Mouse (Mus musculus) limb, embryonic 13.5 days (tissue): ENCODE results near the gene Upp2. TPM values are rescaled to one million over a fixed set of nuclear protein-coding genes. Genes with fewer than 3 reads are reported as not detected.

Experiments used
- ATAC-seq: fragments of 200-750 bp; cut with Nextera tagmentation; 2 replicates; pipeline ENCODE4 v1.8.0; 2017; ENCODE audit warnings: low read depth, moderate number of reproducible peaks, moderate TSS enrichment; ENCODE audit not compliant: low FRiP score
- H3K27ac ChIP-seq: fragments of 300-500 bp; sonication (generic); 2 replicates; pipeline ENCODE4 v1.5.1; 2015; ENCODE audit warnings: inconsistent platforms, mild to moderate bottlenecking, moderate library complexity
- H3K27me3 ChIP-seq: fragments of 300-500 bp; sonication (generic); 2 replicates; pipeline ENCODE4 v1.6.1; 2015; ENCODE audit warnings: mild to moderate bottlenecking, inconsistent platforms
- H3K36me3 ChIP-seq: fragments of 300-500 bp; sonication (generic); 2 replicates; pipeline ENCODE4 v1.6.1; 2015; ENCODE audit warnings: inconsistent platforms, mild to moderate bottlenecking, moderate library complexity
- H3K4me1 ChIP-seq: fragments of 300-500 bp; sonication (generic); 2 replicates; pipeline ENCODE4 v1.6.1; 2015; ENCODE audit warnings: inconsistent platforms
- H3K4me2 ChIP-seq: fragments of 300-500 bp; sonication (generic); replicated peaks from 2 replicates; pipeline ENCODE4 v1.6.1; 2015; ENCODE audit warnings: inconsistent platforms, mild to moderate bottlenecking, moderate library complexity
- H3K4me3 ChIP-seq: fragments of 300-500 bp; sonication (generic); 2 replicates; pipeline ENCODE4 v1.5.1; 2015; ENCODE audit warnings: moderate library complexity, mild to moderate bottlenecking, inconsistent platforms
- H3K9ac ChIP-seq: fragments of 300-500 bp; sonication (generic); 2 replicates; pipeline ENCODE4 v1.6.1; 2015; ENCODE audit warnings: mild to moderate bottlenecking, inconsistent platforms
- H3K9me3 ChIP-seq: fragments of 300-500 bp; sonication (generic); 2 replicates; pipeline ENCODE4 v1.6.1; 2016; ENCODE audit warnings: inconsistent platforms
- WGBS: fragments of 180-500 bp; shearing (Covaris S2); methylation state at CpG from one replicate; pipeline ENCODE4 v1.1.7; 2015; 5-methylcytosine and 5-hydroxymethylcytosine counted together
- polyA plus RNA-seq: library from polyadenylated mRNA; unstranded; fragments of >200 nt; fragmentation: Nextera tagmentation; extraction: Ambion mirVana; gene quantifications from 2 replicates; pipeline ENCODE4 v1.2.1, GENCODE M21; 2015

The Upp2 gene
- polyA plus RNA-seq, 1 experiment from 2014 or later = 9.5 TPM

DNA sequence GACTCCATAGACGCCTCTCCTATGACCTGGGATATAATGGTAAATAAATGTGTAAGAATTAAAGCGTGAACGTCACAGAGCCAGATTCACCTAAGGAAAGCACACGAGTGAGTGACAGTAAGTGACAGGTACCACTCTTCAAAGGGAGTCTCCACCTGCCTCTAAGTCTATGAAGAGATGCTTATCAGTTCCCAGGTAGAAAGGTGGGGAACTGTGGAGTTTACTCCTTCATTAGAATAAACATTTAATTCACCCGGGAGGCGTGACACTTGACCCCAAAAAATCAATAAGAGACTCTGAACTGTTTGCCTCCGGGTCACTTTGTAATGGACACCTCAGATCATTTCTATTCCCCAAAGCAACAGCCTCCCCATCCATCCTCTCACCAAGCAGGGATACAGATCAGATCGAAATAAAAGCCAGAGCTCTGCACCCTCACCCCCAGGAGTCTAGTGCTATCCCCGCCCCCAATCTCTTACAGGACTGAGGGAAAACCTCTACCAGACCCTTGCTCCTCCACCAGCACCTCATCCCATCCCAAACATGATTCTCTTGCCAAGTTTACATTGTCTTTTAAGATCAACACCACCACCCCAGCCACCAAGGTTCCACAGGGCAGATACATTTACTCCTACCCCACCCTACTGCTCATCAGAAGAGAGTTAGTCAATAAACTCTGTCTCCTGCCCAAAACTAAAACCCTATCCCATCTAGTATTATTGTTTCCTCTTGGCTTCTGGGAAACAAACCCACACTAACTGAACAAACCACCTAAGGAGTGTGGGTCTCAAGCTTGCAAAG, 9.9 kb upstream of the Upp2 start:
- ATAC-seq = no peak
- Histone ChIP-seq H3K9ac (no peak overlapping the region), H3K9me3 (no peaks in the 10 kb centered on the region), H3K27ac (no peak overlapping the region), H3K27me3 (no peaks in the 10 kb centered on the region), H3K4me2 (no peak overlapping the region), H3K4me3 (no peak overlapping the region), H3K4me1 (peaks cover 29% of the 10 kb centered on the region), H3K36me3 (no peaks in the 10 kb centered on the region)
- 78% methylated on average over 9 of the region's 9 CpGs for WGBS

DNA sequence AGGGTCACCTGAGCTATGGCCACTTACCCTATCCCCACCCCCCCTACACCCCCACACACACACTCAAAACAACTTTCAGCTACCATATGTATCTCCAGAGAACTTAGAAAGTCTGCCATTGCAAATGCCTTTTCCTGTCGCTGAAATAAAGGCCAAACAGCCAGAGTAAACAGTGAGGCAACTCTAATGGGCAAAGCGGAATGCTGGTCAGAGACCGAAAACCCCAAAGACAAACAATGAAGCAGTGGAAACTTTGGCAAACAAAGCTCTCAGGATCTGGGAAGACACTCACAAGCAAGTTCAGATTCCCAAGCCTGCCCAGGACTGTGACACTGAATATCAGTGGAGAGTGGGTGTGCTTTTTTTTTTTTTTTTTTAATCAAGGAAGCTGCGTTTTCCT, 5.0 kb upstream of the Upp2 start:
- Histone ChIP-seq H3K4me2 (no peak overlapping the region), H3K4me1 (peaks cover 37% of the 10 kb centered on the region), H3K9me3 (no peaks in the 10 kb centered on the region), H3K9ac (no peak overlapping the region), H3K36me3 (no peaks in the 10 kb centered on the region), H3K27me3 (no peaks in the 10 kb centered on the region), H3K27ac (no peak overlapping the region), H3K4me3 (no peak overlapping the region)
- WGBS = 64% methylated on average over 4 of the region's 4 CpGs
- ATAC-seq = no peak

DNA sequence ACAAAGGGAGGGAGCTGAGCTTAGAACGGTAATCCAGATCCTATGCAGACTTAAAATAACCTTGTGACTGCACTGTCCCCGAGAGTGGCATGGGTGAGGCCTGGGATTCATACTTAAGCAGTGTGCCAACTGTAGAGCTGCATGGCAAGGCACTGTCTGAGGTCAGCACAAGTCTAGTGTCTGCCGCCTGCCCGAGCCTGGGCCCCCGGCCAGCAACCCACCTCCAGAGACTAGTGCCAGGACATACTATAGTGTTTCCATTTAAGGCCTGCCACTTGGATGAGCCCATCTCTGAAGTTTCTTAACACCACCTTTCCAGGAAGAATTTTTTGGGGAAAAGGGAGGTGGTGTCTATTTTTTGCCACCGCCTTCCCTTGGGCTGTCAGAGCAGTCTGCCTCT, 1.8 kb upstream of the Upp2 start:
- peaks cover 53% of the 10 kb centered on the region for H3K4me1 ChIP-seq
- H3K36me3 ChIP-seq = no peaks in the 10 kb centered on the region
- no peak overlapping the region for H3K27ac ChIP-seq
- H3K9ac ChIP-seq = 0 out of 2 replicates have a peak overlapping the region, but pooled peaks have one; percentile 39
- no peaks in the 10 kb centered on the region for H3K27me3 ChIP-seq
- 59% methylated on average over 6 of the region's 6 CpGs for WGBS
- peak overlapping the region; percentile 78 for H3K4me2 ChIP-seq
- H3K4me3 ChIP-seq = peak overlapping the region; percentile 83
- H3K9me3 ChIP-seq = no peaks in the 10 kb centered on the region
- ATAC-seq = no peak

DNA sequence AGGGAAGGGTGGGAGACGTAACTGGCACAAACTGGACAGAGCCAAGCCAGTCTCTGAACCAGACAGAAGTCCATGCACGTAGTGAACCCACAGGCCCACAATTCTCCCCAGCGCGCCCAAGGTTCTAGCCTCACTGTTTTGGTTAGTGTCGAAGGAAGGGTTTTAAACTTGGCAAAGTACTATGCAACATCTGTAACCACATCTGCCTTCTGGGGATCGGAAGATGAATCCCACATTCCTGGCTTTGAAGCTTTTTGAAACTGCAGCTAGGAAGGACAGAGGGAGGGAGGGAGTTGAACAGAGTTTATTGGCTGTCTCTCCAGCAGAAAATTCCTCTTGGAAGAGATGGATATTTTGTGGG, 1.1 kb upstream of the Upp2 start:
- Histone ChIP-seq H3K4me3 (peak overlapping the region; percentile 83), H3K4me2 (peak overlapping the region; percentile 78), H3K9ac (peak overlapping the region; percentile 88), H3K27ac (peak overlapping the region; percentile 96), H3K9me3 (no peaks in the 10 kb centered on the region), H3K27me3 (no peaks in the 10 kb centered on the region), H3K36me3 (no peaks in the 10 kb centered on the region), H3K4me1 (peaks cover 56% of the 10 kb centered on the region)
- whole genome bisulfite sequencing = 3% methylated on average over 6 of the region's 6 CpGs
- no peak for ATAC-seq

DNA sequence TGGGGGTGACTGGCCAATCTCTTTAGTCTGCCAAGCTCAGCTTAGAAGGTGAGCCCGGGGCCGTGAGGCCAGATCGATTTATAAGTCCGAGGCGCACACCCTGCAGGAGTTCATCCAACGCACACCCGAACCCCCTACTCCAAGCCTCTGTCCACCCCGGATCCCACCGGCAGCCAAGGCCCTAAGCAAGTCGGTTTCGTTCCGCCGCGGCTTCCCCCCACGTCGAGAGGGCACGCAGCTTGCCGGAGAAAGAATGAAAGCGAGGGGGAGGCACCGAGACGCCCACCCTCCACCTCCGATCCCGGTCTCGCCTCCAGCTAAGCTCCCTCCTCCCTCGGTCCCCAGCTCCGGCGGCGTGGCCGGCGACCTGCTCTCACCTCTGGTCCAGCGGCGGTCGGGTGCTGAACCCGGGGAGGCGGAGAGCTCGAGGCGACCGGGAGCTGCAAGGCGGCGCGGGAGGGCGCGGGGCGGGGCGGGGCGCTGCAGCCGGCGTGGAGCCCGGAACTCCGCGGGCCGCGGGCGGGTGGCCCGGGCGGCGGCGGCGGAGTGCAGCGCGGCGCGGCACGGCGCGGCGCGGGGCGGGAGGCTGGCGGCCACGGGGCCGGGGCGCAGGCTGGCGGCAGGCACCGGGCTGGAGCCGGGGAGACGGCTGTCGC, 560 bp upstream of the Upp2 start:
- peak overlapping the region; percentile 78 for H3K4me2 ChIP-seq
- H3K27ac ChIP-seq = peak overlapping the region; percentile 96
- no peaks in the 10 kb centered on the region for H3K27me3 ChIP-seq
- no peaks in the 10 kb centered on the region for H3K9me3 ChIP-seq
- H3K4me3 ChIP-seq = peak overlapping the region; percentile 83
- no peaks in the 10 kb centered on the region for H3K36me3 ChIP-seq
- H3K9ac ChIP-seq = peak overlapping the region; percentile 88
- WGBS = under 1% methylated on average over 40 of the region's 78 CpGs
- peaks cover 56% of the 10 kb centered on the region for H3K4me1 ChIP-seq
- peak; percentile 60 for ATAC-seq

DNA sequence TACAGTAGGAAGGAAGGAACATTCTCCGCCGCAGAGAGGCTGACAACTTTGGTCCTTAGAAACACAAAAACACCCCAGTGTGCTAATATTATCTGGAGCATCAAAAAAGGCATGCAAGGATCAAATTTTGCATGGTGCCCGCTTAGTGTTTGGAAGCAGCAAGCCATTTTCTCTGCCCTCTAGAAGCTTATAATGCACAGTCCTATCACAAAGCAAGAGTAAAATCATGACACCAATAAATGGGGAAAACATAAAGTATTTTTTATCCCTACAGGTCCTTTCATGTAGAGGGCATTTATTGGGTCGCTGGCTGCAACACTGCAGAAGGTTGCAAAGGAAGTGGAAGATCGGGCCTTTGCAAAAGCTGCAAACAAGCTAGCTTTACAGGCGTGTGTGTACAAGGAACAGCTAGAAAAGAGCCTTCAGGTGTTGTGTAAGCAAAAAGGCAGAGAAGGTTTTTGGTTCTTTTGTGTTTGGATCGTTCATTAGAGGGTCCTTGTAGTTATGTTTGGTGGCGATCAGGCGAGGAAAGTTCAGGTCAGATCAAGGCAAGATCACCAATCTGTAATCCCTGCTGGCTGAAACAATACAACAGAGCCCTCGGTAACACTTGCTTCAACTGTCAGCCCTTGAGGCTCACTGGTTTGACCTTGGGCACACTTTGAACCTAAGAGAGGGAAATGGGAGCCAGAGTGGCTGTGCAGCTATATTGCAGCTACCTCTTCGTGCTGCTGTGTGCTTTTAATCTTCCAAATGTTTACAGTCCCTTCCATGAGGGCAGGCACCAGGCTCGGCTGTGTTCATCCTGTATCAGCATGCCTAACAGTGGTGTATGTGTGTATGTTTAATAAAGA, 995 bp downstream of the Upp2 start:
- WGBS = 9% methylated on average over 12 of the region's 12 CpGs
- Histone ChIP-seq H3K9ac (peak overlapping the region; percentile 88), H3K9me3 (no peaks in the 10 kb centered on the region), H3K4me1 (peaks cover 45% of the 10 kb centered on the region), H3K4me2 (peak overlapping the region; percentile 78), H3K4me3 (peak overlapping the region; percentile 83), H3K27me3 (no peaks in the 10 kb centered on the region), H3K36me3 (no peaks in the 10 kb centered on the region), H3K27ac (peak overlapping the region; percentile 96)
- no peak for ATAC-seq

DNA sequence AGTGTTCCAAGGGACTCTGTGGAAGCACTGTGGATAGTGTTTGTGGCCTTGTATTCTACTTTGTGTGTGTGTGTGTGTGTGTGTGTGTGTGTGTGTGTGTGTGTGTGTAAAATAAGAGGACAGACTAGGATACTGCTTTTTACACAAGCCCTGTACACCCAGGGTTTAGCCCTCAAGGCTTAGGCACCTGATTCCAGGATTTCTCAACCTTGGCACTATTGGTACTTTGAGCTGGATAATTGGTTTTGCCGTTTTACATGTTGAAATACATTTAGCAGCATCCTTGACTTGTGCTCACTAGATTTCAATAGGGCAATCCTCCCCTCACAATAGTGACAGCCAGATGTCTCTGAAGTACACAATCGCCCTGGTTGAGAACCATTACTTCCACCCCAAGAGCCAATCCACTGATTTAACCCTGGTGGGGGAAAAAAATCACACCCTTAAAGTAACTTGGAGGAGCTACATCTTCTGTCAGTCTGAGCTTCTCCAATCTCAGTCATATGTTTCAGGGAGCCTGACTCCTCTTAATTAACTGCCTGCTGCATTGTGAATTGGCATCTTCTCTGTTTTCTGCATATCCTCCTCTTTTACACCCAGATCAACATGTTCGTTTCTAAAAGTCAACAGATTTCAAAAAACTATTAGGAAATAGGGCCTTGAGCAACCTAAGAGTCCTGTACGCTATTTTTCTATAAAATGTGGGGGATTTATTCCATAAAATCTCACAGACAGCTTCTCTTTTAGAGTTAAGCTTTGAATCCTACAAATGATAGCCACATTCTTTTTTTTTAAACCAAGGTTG, 1.9 kb downstream of the Upp2 start:
- no peaks in the 10 kb centered on the region for H3K36me3 ChIP-seq
- no peaks in the 10 kb centered on the region for H3K27me3 ChIP-seq
- peak overlapping the region; percentile 83 for H3K4me3 ChIP-seq
- H3K27ac ChIP-seq = no peak overlapping the region
- peak overlapping the region; percentile 78 for H3K4me2 ChIP-seq
- WGBS = 67% methylated on average over 4 of the region's 4 CpGs
- H3K4me1 ChIP-seq = peaks cover 39% of the 10 kb centered on the region
- H3K9me3 ChIP-seq = no peaks in the 10 kb centered on the region
- ATAC-seq = no peak
- peak overlapping the region; percentile 88; the same call in 1 of the 2 replicates for H3K9ac ChIP-seq

DNA sequence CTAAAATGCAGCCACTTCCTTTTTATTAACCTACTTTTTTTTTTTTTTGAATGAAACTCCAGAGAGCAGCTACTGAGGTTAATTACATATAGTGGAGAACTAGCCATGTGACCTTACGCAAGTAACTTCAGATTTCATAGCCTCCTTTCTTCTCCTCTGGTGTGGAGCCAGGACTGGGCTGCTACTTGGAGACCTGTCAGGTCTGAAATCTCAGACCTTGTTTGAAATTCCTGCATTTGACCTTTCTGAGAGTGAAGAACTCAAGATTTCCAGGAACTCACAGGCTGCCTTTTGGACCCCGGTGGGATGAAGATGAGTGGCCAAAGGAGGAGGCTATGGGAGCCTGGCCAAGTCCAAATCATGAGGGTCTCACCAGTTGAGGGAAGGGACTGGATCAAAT, 7.1 kb downstream of the Upp2 start:
- no peak overlapping the region for H3K27ac ChIP-seq
- peaks cover 4% of the 10 kb centered on the region; the same call in 1 of the 2 replicates for H3K4me1 ChIP-seq
- 81% methylated on average over 2 of the region's 2 CpGs for WGBS
- no peak for ATAC-seq
- no peaks in the 10 kb centered on the region for H3K36me3 ChIP-seq
- H3K9me3 ChIP-seq = no peaks in the 10 kb centered on the region
- no peak overlapping the region for H3K4me3 ChIP-seq
- no peak overlapping the region for H3K9ac ChIP-seq
- H3K4me2 ChIP-seq = no peak overlapping the region
- no peaks in the 10 kb centered on the region for H3K27me3 ChIP-seq

DNA sequence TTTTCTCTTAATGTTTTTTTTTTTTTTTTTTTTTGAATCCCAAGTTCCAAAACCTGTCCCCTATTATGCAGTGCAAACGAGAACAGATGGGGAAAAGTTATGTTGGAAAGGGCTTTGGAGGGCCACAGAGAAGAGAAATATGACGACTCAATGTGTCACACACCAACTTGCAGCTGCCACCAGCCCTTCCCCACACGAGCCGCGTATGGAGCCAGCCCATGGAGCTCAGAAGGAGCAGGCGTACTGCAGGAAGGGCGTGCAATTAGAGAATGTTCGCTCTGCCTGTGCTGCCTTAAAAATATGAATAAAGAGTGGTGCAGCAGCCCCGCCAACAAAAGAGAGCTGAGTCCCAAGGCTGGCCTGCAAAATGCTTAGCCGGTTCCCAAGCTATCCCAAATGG, 19.2 kb downstream of the Upp2 start:
- Histone ChIP-seq H3K9ac (no peak overlapping the region), H3K27me3 (no peaks in the 10 kb centered on the region), H3K36me3 (no peaks in the 10 kb centered on the region), H3K4me1 (peaks cover 24% of the 10 kb centered on the region), H3K4me2 (0 out of 2 replicates have a peak overlapping the region, but pooled peaks have one; percentile 19), H3K4me3 (no peak overlapping the region), H3K9me3 (no peaks in the 10 kb centered on the region), H3K27ac (no peak overlapping the region)
- WGBS = 35% methylated on average over 10 of the region's 10 CpGs
- ATAC-seq = peak; percentile 45; the same call in 1 of the 2 replicates

DNA sequence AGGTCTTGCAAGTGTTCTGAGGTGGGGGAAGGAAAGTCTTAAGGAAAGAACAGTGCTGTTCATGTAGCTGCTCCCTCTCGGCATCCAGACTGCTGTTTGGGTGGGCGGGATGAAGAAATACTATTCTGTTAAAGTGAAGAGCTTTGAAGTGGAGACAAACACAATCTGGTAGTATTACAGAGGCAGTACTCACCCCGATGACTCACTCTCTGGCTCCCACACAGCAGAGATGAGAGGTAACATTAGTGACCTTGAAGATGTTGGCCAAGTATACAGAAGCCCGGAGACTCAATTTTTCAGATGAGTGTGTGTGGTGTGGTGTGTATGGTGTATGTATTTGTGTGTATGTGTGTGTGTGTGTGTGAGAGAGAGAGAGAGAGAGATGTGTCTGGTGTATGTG, 22.5 kb downstream of the Upp2 start:
- H3K36me3 ChIP-seq = no peaks in the 10 kb centered on the region
- 74% methylated on average over 4 of the region's 4 CpGs for WGBS
- no peak for ATAC-seq

DNA sequence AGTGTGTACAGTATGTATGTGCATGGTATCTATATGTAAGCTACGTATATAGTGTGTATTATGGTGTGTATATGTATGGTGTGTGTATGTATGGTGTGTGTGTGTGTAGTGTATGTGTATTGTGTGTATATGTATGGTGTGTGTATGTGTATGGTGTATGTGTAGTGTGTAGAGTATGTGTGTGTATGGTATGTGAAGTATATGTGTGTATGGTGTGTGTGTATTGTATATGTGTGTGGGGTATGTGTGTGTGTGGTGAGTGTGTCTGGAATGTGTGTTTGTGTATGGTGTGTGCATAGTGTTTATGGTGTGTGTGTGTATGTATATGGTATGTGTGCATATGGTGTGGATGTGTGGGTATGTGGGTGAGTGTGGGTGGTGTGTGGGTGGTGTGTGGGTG, 23.0 kb downstream of the Upp2 start:
- Histone ChIP-seq H3K4me2 (no peak overlapping the region), H3K36me3 (no peaks in the 10 kb centered on the region), H3K27ac (no peak overlapping the region), H3K9ac (no peak overlapping the region), H3K4me3 (no peak overlapping the region), H3K4me1 (peaks cover 33% of the 10 kb centered on the region), H3K27me3 (no peaks in the 10 kb centered on the region), H3K9me3 (no peaks in the 10 kb centered on the region)
- 100% methylated on average over 1 of the region's 1 CpGs for WGBS
- 0 out of 2 replicates have a peak, but pooled peaks have one; percentile 28 for ATAC-seq

More for the DNA sequence above, 22.5 kb downstream of the Upp2 start:
- H3K4me1 ChIP-seq = peaks cover 29% of the 10 kb centered on the region
- no peaks in the 10 kb centered on the region for H3K9me3 ChIP-seq
- no peak overlapping the region for H3K27ac ChIP-seq
- no peak overlapping the region for H3K4me2 ChIP-seq
- no peak overlapping the region for H3K4me3 ChIP-seq
- no peaks in the 10 kb centered on the region for H3K27me3 ChIP-seq
- H3K9ac ChIP-seq = no peak overlapping the region
